Mouse (Mus musculus) ES-Bruce4 (cell line): ENCODE results near the gene Mgat3.

Source experiments
- CTCF ChIP-seq: IDR thresholded peaks from one replicate; pipeline ENCODE4 v1.8.1; 2011; ENCODE audit warnings: low read depth, low read length
- POLR2A ChIP-seq: IDR thresholded peaks from one replicate; pipeline ENCODE4 v1.8.1; 2011; ENCODE audit warnings: low read length; ENCODE audit not compliant: insufficient read depth

GRCm38 (mm10) chr15:80202111-80202775 lies 28.7 kb downstream of the Mgat3 start:
- TF ChIP-seq CTCF (no peak), POLR2A (no peak)
